Mouse (Mus musculus): Measurements from ENCODE around the gene Furin. TPM values are rescaled to one million over a fixed set of nuclear protein-coding genes. Genes with fewer than 3 reads are reported as not detected.
"Not testable (repeated sequence)": the region's sequence is repeated elsewhere in the genome, so short reads cannot be mapped to it uniquely, and the experiment has no call there.

The Furin gene
- total RNA-seq, 2 experiments from 2014 or later = 143 to 158 TPM

DNA sequence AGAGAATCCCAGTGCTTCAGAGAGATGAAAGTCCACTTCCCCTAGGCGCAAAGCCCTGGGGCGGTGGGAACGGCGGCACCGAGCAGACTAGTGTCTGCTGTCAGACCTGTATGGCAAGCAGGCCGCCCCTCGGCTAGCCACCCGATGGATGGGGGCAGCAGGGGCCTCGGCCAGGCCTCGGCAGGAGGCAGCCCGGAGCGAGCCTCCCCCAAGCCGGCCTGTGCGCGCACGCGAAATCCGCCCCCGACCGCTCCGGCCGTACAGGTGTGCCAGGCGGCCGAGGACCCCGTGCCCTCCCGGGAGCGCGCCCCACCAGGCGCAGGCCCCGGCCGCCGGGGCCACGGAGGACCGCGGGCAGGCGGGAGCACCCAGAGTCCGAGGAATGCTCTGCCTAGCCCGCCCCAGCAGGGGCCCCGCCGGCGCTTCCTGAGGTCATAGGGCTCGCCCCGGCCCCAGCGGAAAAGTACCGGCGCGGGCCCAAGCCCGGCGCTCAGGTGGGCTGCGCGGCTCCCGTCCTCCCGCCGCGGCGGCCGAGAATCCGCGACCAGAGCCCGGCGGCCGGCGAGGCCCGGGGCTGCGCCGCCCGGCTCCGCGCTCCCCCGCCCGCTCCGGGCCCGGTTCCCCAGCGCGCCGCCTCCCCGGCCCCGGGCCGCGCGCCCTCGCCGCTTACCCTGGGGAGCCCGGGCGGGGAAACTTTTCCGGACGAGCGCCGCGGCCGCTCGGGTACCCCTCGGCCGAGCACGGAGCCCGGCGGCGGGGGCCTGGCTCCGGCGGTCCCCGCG, 3.2 kb downstream of the Furin start:
- peak; percentile 58 to 60 for DNase-seq (ENCODE audit: low spot score in 2 of 2)

DNA sequence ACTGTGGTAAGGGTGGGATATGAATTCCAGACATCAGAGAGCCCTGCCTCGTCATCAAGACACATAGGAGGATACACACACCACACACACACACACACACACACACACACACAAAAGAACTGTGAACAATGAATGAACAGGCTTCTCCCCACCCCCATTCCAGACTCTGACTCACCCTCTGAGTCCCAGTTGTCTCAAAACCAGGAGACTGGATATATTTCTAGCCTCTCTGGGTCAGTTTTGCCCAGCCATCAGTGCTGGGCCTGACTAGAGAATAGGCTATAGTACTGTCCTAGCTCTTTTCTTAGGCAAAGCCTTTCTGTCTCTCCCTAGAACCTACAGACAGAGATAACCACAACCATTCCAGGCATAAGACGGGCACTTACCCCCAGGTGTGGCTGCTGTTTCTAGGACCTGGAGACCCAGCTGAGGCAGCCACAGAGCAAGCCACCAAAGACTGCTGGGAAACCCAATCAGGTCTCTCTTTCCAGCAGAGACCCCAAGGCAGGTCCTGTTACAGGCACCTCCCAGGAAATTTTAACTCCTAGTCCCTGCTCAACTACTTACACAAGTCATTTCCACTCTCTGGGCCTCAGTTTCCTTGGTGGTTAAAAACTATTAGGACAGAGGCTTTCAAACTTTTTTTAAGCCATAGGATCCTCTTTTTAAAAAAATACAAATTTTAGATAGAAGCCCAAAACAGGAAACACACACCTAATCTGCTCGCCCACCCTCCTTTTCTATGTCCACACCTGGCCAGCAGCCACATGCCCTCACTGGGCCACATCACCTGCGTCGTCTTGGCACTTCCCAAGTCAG, 4.0 kb downstream of the Furin start:
- no peak for DNase-seq (ENCODE audit: low spot score in 2 of 2)

DNA sequence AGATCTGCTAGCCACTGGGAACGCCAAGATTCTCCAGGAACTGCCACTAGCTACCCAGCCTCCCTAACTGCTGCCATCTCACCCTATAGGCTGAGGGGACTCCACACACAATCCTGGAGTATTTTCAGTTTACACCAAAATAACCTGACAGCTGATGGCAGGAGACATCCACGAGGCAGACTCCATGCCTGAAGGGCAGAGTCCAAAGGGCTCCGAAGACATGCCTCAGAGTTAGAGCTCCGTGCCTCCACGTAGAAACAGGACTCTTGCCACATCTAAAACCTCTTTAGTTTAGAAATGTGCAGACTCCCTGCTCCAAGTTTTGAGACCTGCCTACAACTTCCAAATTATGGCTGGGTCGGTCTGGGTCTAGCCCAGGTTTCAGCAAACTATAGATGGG, 4.7 kb downstream of the Furin start:
- DNase-seq (ENCODE audit: low spot score in 2 of 2) = no peak

DNA sequence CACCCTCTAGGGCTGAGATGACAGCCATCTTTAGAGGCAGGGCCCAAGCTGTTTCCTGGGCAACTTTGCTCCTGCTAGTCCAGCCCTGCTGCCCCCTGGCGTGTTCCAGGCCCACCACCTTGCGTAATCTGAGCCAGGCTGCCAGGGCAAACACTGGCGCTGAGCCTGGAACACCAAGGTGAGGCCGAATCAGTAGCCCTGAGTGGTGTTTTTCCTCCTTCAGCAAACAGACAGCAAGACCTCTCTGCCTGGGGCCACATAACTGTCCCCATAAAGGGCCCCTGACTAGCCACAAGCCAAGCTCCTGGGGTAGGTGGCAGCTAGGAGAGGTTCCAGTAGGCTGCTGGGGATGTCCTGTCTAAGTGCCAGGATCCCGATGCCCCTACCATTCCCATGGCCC, 5.1 kb downstream of the Furin start:
- DNase-seq (ENCODE audit: low spot score in 2 of 2) = no peak

DNA sequence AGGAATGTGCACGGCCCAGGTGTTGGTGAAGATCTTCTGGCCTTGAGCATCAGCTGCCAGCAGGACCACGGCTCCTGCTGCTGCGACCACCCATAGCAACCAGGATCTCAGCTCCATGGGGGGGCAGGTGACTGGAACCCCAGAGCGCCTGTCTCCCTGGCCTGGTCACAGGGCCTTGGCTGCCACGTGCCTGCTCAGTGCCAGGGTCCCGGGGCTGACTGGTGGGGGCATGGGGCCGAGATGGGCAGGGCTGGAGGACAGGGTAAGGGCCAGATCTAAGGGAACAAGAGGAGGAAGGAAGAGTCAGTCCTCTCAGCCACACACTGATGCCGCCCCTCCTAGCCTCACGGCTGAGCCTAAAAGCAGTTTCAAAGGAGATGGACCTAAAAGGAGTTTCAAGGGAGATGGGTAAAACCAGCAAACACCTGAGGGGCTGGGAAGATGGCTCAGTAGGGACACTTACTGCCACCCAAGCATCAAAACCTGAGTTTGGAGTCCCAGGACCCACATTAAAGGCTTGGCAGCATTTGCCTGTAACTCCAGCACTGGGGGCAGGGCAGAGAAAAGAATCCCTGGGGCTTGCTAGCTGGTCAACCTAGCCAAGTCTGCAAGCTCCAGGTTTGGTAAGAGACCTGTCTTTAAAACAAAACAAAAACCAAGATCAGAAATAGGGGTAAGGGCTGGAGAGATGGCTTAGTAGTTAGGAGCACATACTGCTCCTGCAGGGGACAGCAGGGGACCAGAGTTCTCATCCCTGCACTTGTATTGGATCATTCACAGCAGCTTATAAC, 6.4 kb downstream of the Furin start:
- no peak for DNase-seq (ENCODE audit: low spot score in 2 of 2)

DNA sequence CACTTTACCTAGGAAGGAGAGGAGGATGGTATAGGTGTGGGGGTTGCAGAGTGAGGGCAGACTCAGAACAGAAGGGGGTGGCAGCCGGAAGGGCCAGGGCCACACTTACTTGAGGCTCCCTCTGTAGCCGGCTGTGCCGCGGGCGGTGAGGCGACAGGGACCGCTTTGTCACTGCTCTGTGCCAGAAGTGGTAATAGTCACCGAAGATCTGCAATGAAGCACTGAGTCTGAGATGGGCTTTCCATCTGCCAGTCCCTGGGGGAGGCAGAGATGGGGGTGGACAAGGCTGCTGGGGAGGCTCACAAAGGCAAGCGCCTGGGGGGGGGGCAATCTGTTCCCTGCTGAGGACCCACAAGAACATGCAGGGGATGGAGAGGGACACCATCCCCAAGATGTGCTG, 7.2 kb downstream of the Furin start:
- DNase-seq (ENCODE audit: low spot score in 2 of 2) = no peak

DNA sequence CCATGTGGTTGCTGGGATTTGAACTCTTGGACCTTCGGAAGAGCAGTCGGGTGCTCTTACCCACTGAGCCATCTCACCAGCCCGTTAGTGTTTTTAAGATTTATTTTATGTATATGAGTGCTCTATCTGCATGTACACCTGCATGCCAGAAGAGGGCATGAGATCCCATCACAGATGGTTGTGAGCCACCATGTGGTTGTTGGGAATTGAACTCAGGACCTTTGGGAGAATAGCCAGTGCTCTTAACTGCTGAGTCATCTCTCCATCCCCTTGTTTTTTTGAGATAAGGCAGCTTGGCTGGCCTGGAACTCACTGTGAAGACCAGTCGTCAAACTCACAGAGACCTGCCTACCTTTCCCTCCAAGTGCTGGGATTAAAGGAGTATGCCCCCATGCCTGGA, 8.8 kb downstream of the Furin start:
- DNase-seq (ENCODE audit: low spot score in 2 of 2) = not testable (repeated sequence)

DNA sequence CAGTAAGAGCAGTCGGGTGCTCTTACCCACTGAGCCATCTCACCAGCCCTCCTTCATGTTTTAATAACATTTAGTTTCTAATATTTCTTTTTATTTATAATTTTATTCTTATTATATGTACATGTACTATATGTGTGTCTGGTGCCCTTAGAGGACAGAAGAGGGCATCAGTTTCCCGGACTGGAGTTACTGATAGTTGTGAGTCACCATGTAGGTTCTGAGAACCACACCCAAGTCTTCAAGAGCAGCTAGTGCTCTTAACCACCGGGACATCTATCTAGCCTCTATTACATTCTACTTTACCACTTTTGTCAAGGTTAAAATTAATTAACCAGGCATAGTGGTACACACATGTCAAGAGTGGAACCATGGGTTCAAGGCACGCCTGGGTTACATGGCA, 10.6 kb downstream of the Furin start:
- DNase-seq (ENCODE audit: low spot score in 2 of 2) = no peak

DNA sequence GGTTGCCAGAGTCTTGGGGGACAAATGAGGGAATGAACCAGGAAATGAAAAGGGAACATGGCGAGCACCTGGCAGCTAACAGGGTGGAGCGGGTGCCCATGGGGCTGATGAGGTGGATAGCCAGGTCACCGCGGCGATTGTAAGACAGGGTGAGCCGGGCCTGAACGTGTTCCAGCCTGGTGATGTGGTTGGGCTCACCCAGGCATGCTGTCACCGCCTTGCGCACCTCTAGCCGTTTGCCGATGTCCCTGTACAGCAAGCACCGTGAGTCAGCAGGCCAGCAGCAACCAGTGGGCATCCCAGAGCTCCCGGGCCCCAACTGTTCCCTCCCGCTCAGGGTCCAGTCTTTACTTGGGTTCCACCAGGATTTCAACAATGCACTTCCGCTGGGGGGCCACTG, 13.1 kb downstream of the Furin start:
- no peak for DNase-seq (ENCODE audit: low spot score in 2 of 2)

DNA sequence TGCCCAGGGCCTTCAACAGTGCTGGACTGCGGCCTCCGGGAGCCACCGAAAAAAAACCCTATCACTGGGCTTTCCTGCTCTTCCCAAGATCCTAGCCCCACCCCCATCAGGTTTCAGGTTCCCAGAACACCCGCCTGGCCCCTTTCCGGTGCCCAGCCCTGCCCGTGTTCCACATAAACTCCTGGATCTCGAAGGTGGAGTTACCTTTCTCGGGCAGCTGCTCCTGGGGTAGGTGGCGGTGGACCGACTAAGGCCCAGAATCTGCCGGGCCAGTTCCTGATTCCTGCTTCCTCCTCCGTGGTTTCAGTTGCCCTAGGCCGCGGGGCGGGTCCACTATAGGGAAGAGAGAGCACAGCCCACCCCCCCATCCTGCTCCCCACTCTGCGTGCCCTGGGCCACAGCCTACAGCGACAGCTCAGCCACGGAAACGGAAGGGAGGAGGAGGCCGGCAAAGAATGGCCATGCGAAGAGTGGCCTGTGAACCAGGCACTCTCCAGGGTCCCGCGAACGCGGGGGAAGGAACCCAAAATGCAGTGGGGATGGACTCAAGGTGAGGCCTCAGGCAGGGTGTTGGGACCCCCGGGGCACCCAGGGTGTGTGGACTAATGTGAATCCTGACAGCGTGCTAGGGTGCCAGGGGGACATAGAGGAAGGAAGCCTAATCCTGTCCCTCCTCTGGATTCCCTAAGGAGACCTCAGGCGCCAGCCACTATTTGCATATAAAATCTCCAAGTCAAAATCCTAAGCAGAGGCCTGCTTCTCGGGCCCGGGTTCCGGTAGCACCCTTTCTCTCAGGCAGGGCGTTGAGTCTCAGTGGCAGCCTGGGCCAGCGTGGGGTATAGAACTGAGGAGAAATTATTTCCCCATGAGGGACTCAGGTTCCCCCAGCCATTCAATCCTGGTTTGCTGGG, 17.3 kb downstream of the Furin start, which contains the start of gene Fes:
Gene Fes (minus strand): TSS at position 314 of the 911 bp plus-strand sequence.
- peak in 1 of 2 experiments; percentile 60 for DNase-seq (ENCODE audit: low spot score in 2 of 2)

DNA sequence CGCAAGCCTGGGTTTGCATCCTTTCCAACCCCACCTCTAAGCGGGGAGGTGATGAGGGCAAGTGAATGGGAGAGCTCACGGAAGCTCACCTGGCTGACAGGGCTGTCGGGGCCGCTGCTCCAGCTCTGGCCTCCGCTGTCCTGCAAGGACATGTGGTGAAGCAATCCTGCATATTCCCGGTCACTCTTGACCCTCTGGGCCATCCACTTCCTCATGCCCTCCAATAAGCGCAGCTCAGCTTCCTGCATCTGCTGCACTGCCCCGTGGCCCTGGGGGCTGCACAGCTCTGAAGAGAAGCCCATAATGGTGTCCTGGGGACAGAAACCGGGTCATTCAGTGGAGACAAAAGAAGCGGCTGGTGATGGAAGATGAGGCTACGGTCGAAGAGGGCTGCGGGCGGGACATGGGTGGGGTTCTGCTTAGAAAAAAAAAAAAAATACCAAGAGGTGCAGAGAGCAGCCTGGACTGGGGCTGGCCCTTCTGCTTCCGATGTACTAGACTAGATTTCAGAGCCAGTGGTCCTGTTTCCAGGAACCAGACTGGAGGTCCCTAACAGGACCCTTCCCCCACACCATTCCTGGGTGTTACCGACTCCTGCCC, 18.1 kb downstream of the Furin start:
- DNase-seq (ENCODE audit: low spot score in 2 of 2) = no peak

DNA sequence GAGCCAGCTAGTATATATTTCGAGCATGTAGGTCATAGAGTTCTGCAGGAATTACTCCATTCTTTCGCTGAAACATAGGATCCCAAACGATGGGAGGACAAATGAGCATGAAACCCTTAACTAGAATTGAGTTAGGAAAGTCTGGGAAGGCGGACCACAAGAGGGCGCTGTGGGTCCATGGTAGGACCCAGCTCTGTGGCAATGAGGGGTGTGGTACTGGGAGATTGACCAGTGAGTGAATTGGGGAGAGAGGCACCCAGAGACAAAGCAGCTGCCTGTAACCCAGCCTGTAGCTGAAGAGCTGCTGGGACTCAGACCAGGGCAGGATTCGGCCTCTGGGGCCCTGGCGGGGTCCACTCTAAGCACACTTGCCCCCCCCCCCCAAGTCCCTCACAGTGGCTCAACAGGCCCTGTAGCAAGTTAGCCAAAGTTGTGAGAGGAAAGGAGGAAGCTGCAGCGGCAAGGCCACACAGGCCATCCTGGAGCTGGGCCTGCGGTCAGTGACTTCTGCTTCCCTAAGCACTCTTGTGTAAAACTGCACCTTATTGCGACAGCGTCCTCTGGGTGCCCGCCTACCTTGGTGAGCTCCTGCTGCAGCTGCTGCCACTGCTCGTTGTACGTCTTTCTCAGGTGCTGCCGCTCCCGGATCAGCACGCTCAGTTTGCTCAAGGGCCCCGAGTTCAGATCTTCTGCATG, 18.9 kb downstream of the Furin start:
- peak; percentile 93 to 97 for DNase-seq (ENCODE audit: low spot score in 2 of 2)

DNA sequence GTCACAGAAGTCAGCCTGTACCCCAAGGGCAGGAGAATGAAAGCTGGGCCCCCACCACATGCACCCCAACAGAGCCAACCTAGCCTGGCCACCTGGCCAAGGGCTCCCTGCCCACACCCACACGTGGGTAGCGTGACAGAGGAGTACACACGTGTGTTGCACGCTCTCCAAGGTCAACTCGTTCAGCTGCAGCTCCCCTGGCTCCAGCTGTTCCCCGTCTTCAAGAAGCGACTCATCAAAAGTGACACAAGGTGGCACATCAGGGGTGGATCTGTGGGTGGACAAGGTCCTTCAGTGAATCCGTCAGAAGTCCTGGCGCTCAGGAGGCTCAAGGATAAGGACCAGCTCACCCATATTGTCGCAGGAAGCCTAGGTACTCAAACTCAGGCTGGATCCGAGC, 22.3 kb downstream of the Furin start:
- no peak for DNase-seq (ENCODE audit: low spot score in 2 of 2)

DNA sequence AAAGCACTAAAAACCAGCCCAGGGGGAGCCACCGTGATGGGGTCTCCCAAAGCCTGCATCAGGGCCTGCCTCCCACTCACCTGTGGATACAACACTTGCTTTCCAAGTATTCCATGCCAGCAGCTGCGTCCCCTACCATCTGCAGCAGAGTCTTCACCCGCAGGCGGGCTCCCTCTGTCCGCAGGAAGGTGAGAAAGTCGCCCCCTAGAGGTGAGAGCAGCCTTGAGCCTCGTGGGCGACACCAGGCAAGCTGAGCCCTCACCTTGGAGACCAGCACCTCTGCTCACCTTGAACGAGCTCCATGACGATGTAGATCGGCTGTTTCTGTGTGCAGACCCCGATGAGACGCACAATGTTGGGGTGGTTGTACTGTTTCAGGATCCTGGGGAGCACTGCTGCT, 25.7 kb downstream of the Furin start:
- DNase-seq (ENCODE audit: low spot score in 2 of 2) = no peak

DNA sequence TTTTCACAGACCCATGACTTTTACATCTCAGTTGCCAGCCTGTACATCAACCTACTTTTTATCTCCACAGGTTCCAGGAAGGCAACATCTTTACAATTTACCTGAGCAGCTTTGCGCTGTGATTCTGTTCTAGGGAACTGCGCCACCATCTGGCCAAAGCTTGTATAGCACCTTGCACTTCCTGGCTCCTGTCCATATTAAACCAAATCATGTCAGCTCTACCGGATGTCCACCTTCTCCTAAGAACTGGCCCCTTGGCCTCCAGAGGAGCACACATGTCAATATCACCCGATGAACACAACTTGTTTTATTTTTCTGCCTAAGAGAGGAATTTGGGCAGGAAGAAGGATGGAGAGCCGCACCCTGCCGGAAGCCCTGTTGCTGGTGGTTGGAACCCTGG, 27.8 kb downstream of the Furin start:
- peak; percentile 77 for DNase-seq (ENCODE audit: low spot score in 2 of 2)

DNA sequence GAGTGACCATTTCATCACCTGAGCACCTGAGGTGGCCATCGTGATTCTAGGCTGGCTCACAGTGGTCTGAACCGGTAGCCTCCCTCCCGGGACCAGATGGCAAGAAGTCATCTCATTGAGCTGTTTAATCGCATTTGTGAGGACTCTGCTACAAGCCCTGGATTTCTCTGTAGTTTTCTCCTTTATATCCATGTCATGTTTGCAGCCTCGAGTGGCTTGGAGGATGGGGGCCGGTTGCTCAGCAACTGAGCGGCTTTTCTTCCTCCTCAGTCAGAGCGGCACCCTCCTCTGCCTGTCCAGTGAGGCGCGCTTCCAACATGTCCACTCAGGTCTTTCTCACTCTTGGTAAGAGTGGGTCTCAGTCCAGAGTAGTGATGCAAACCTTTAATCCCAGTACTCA, 29.0 kb downstream of the Furin start:
- DNase-seq (ENCODE audit: low spot score in 2 of 2) = no peak

DNA sequence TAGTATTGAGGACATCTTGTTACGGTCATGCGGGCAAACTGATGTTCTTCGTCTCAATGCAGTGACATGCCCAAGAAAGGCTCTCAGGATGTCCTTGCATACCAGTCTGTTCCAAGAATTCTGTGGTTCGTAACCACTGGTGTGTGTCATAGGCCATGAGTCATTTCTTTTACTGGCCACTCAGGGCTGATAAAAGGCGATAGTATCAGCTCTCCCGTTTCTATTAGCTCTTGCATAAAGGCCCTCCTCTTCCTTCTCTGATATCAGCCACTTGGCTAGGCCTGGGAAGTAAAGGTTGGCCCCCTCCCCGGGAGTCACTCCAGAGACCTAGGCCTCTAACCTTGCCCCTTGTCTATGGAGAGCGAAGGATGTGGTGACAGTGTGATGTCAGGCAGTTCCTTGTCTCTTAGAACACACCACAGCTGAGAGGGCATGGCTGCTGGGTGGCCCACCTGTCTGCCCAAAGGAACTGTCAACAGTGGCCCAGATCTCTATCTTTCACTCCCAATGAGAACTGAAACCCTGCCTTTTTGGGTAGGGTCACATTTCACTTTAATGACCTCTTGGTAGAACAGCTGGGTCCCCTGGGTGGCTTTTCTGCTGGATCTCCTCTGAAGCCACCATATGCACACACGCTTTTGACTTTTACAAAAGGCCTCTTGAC, 29.7 kb downstream of the Furin start:
- peak in 1 of 2 experiments; percentile 46 for DNase-seq (ENCODE audit: low spot score in 2 of 2)

DNA sequence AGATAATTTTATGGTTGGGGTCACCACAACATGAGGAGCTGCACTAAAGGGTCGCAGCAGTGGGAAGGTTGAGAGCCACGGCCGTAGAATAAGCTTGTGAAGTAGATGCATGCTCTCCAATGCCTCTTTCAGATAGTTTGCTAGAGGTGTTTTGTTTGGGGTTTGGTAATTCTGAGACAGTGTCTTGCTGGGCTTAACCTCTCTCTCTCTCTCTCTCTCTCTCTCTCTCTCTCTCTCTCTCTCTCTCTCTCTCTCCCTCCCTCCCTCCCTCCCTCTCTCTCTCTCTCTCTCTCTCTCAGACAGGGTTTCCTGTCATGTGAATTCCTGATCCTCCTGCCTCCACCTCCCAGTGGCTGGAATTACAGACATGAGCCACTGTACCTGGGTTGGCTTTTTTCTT, 30.5 kb downstream of the Furin start:
- DNase-seq (ENCODE audit: low spot score in 2 of 2) = no peak

DNA sequence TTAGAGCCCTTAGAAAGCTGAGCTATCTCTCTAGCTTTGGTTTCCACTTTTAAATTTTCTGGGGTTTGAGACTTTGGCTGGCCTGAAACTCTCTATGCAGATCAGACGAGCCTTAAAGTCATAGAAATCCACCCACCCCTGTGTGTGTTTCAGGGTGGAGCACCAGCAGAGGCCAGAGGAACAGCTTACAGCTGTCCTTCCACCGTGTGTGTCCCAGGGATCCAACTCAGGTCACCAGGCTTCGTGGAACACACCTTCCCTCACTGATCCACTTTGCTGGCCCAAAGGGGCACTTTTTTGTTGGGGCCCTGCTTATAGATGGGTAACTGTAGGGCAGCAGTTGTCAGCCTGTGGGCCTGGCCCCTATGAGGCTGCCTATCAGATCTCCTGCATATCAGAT, 31.0 kb downstream of the Furin start:
- no peak for DNase-seq (ENCODE audit: low spot score in 2 of 2)
